Mouse (Mus musculus): ENCODE measurements around the gene Col27a1. TPM values are rescaled to one million over a fixed set of nuclear protein-coding genes. Genes with fewer than 3 reads are reported as not detected.

Col27a1 gene
- 0.10 and 0.19 TPM in 2 replicates for polyA plus RNA-seq (2021; fragmentation: Nextera tagmentation)
- long read RNA-seq, experiment 1: 0 reads
- long read RNA-seq, experiment 2, partial matches to known transcripts: 0 of 1 reads
- long read RNA-seq, experiment 2, other reads (novel, unspliced or antisense): 1 of 1 reads

DNA sequence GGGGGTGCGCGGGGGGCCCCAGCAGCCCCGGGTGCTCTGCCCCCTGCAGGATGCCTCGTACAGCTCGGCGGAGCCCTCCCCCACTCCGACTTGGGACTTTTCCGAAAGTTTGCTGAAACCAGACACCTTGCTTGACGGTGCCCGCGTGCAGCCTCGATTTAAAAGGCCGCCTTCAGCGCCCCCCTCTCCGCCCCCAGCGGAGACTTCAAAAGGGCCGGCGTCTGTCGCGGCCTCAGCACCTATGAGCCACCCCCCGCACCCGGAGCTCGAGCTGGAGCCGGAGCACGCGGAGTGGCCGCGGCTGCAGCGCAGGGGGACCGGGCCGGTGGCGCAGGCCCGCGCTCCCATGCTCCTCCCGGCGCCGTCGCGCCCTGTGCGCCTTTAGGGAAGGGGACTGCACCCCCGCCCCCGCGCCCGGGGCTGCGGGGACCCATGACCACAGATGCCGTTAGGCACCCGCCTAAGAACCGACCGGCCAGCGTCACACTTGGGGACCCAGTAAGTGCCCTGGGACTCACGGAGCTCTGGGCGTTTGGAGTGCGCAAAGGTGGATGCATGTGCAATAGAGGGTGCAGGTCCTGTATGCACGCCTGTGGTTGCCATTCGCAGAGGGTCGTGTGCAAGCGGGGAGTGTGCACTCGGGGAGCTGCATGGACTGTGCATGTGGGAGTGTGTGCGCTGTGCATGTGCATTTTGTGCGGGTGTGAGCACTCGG lies at the start of gene Col27a1:
TSS of gene Col27a1 (plus strand) at position 98 of the 715 bp plus-strand sequence.

DNA sequence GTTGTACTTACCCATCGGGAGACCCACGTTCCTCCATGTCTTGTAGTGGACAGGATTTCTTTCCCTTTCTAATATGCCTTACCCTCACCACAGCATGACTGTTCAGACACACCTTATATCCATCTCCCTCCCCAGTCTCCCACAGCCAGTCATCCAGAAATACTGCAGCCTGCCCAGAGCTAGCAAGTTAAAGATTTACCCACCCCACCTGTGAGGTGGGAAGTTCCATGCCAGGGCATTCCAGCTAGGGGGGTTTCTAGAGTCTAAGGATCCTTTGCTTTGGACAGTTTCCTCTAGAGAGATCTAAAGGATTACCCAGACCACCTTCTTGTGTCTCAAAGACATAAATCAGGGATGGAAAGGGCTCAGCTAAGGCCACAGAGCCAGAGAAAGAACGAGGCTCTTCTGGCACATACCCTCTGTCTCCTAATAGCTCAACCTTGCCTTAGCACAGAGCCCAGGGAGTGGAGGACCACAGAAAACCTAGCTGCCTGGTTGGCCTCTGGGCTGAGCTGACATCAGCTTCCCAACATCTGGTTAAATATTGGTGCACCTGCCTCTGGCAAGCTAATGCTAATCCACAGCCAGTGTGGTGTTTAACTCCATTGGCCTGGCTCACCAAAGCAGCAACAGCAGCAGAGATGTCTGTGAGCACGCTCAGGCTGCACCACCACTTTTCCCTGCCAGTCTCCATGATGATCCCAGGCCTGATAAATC lies 41.7 kb upstream of the Col27a1 start, which contains the start of gene Kif12:
TSS of gene Kif12 (minus strand) at position 163 of the 717 bp plus-strand sequence.

DNA sequence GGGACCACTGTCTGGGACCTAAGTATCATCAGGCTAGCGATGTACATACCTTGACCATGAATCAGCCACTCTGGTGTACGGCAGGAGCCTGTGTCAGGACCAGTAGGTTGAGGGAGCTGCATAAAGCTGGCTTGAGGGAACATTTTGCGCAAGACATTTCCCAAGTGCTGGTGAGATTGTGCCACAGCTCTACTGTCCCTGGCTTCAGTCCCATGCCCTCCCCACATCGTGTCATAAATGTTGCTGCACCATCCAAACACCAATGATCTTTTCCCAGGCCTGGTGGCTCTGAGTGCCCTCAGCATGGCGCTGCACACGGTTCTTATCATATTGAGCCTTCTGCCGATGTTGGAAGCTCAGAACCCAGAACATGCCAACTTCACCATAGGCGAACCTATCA lies 130.5 kb downstream of the Col27a1 start, which contains the start of gene Orm1:
TSS of gene Orm1 (plus strand) at position 266 of the 400 bp plus-strand sequence.

DNA sequence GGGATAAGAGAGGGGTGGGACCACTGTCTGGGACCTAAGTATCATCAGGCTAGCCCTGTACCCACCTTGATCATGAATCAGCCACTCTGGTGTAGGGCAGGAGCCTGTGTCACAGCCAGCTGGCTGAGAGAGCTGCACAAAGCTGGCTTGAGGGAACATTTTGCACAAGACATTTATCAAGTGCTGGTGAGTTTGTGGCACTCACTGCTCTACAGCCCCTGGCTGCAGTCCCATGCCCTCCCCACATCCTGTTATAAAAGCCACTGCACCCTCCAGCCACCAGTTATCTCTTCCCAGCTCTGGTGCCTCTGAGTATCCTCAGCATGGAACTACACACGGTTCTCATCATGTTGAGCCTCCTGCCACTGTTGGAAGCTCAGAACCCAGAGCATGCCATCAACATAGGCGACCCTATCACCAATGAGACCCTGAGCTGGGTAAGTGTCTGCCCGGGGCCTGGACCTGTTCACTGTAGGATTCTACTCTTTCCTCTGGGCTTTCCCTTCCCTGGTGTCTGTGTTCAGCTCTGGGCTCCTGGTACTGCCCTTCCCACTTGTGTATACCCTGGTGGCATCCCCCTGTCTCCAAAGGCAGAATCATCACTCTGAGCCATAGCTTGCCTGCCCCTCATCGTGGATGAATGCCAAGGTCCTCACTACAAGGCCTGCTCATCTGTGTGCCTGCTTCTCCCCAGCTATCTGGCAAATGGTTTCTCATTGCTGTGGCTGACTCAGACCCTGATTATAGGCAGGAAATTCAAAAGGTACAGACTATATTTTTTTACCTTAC lies 142.3 kb downstream of the Col27a1 start, which contains the start of gene Orm3:
TSS of gene Orm3 (plus strand) at position 286 of the 789 bp plus-strand sequence.

DNA sequence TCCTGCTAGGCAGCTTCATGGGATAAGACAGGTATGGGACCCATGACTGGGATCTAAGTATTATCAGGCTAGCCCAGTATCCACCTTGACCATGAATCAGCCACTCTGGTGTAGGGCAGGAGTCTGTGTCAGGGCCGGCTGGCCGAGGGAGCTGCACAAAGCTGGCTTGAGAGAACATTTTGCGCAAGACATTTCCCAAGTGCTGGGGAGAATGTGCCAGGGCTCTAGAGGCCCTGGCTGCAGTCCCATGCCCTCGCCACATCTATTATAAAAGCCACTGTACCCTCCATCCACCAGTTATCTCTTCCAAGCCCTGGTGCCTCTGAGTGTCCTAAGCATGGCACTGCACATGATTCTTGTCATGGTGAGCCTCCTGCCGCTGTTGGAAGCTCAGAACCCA lies 148.3 kb downstream of the Col27a1 start, which contains the start of gene Orm2:
TSS of gene Orm2 (plus strand) at position 300 of the 400 bp plus-strand sequence.

Small RNA genes lying within 50 kb of the gene (microRNA-seq; reads per million reads assigned to microRNA genes)
- 983 reads per million, percentile 81 among the genes with 10 or more reads in this experiment for gene Mir455

Other genes starting within 250 kb of the Col27a1 start
- 1.0 and 1.5 TPM in 2 replicates for gene Zfp618, start 248.4 kb upstream of the Col27a1 start, polyA plus RNA-seq (2021; fragmentation: Nextera tagmentation)
- gene Ambp, start 59.2 kb upstream of the Col27a1 start, polyA plus RNA-seq (2021; fragmentation: Nextera tagmentation): not detected in 2 replicates
- gene Kif12, start 41.9 kb upstream of the Col27a1 start, polyA plus RNA-seq (2021; fragmentation: Nextera tagmentation): not detected in 2 replicates
- gene Orm1, start 130.6 kb downstream of the Col27a1 start, polyA plus RNA-seq (2021; fragmentation: Nextera tagmentation): not detected in 2 replicates
- gene Orm3, start 142.2 kb downstream of the Col27a1 start, polyA plus RNA-seq (2021; fragmentation: Nextera tagmentation): not detected in 2 replicates
- gene Orm2, start 148.4 kb downstream of the Col27a1 start, polyA plus RNA-seq (2021; fragmentation: Nextera tagmentation): not detected in 2 replicates
- gene Akna, start 189.3 kb downstream of the Col27a1 start, polyA plus RNA-seq (2021; fragmentation: Nextera tagmentation): 0.82 and 0.98 TPM in 2 replicates

Data from layer of hippocampus, adult 6 months (tissue).